Mouse (Mus musculus): ENCODE measurements around the gene Cds2. TPM values are rescaled to one million over a fixed set of nuclear protein-coding genes. Genes with fewer than 3 reads are reported as not detected.
"Not testable (repeated sequence)": the region's sequence is repeated elsewhere in the genome, so short reads cannot be mapped to it uniquely, and the experiment has no call there.

Gene Cds2
- polyA plus RNA-seq, 1 experiment: 76.5 TPM

- 59% methylated on average over 9 of the region's 9 CpGs for WGBS
- Histone ChIP-seq H3K4me1 (ENCODE audit: control insufficient read depth, insufficient read depth, low read length) (peaks cover 39% of the 10 kb centered on the region), H3K4me3 (replicated peaks; ENCODE audit: extremely low read depth, low read depth, low read length) (no peak overlapping the region)
- no peak for DNase-seq
- TF ChIP-seq CTCF (IDR thresholded peaks at IDR 0.05; ENCODE audit: insufficient read depth, low read length) (no peak), POLR2A (IDR thresholded peaks at IDR 0.05; ENCODE audit: borderline replicate concordance, extremely low read depth, low read depth, low read length) (no peak)
These were observed 23.6 kb downstream of the Cds2 start for GRCm38 (mm10) chr2:132286376-132287076.

- H3K4me1 ChIP-seq (ENCODE audit: control insufficient read depth, insufficient read depth, low read length): peaks cover 22% of the 10 kb centered on the region
- H3K4me3 ChIP-seq (replicated peaks; ENCODE audit: extremely low read depth, low read depth, low read length); DNase-seq: not testable (repeated sequence)
- 35% methylated on average over 5 of the region's 7 CpGs for WGBS
These were observed 26.3 kb downstream of the Cds2 start for GRCm38 (mm10) chr2:132289213-132289612.

GRCm38 (mm10) chr2:132290808-132291207 is 27.9 kb downstream of the Cds2 start:
- 53% methylated on average over 6 of the region's 6 CpGs for WGBS
- TF ChIP-seq POLR2A (IDR thresholded peaks at IDR 0.05; ENCODE audit: borderline replicate concordance, extremely low read depth, low read depth, low read length) (no peak), CTCF (IDR thresholded peaks at IDR 0.05; ENCODE audit: insufficient read depth, low read length) (no peak)
- no peak for DNase-seq
- peaks cover 12% of the 10 kb centered on the region for H3K4me1 ChIP-seq (ENCODE audit: control insufficient read depth, insufficient read depth, low read length)
- no peak overlapping the region for H3K4me3 ChIP-seq (replicated peaks; ENCODE audit: extremely low read depth, low read depth, low read length)

- Histone ChIP-seq H3K4me1 (ENCODE audit: control insufficient read depth, insufficient read depth, low read length) (peaks cover 12% of the 10 kb centered on the region), H3K4me3 (replicated peaks; ENCODE audit: extremely low read depth, low read depth, low read length) (no peak overlapping the region)
- no peak for DNase-seq
- WGBS: 39% methylated on average over 3 of the region's 3 CpGs
- TF ChIP-seq POLR2A (IDR thresholded peaks at IDR 0.05; ENCODE audit: borderline replicate concordance, extremely low read depth, low read depth, low read length) (no peak), CTCF (IDR thresholded peaks at IDR 0.05; ENCODE audit: insufficient read depth, low read length) (no peak)
These were observed 28.3 kb downstream of the Cds2 start for GRCm38 (mm10) chr2:132291265-132291664.

GRCm38 (mm10) chr2:132292083-132292482 is 29.1 kb downstream of the Cds2 start:
- TF ChIP-seq CTCF (IDR thresholded peaks at IDR 0.05; ENCODE audit: insufficient read depth, low read length) (no peak), POLR2A (IDR thresholded peaks at IDR 0.05; ENCODE audit: borderline replicate concordance, extremely low read depth, low read depth, low read length) (no peak)
- WGBS: 28% methylated on average over 4 of the region's 4 CpGs
- Histone ChIP-seq H3K4me1 (ENCODE audit: control insufficient read depth, insufficient read depth, low read length) (peaks cover 12% of the 10 kb centered on the region), H3K4me3 (replicated peaks; ENCODE audit: extremely low read depth, low read depth, low read length) (no peak overlapping the region)
- no peak for DNase-seq

GRCm38 (mm10) chr2:132293694-132294450 is 30.9 kb downstream of the Cds2 start:
- 85% methylated on average over 10 of the region's 10 CpGs for WGBS
- H3K4me3 ChIP-seq (replicated peaks; ENCODE audit: extremely low read depth, low read depth, low read length): no peak overlapping the region
- peaks cover 12% of the 10 kb centered on the region for H3K4me1 ChIP-seq (ENCODE audit: control insufficient read depth, insufficient read depth, low read length)
- no peak for DNase-seq
- TF ChIP-seq POLR2A (IDR thresholded peaks at IDR 0.05; ENCODE audit: borderline replicate concordance, extremely low read depth, low read depth, low read length): no peak
- no peak for TF ChIP-seq CTCF (IDR thresholded peaks at IDR 0.05; ENCODE audit: insufficient read depth, low read length)

GRCm38 (mm10) chr2:132298250-132298649 is 35.3 kb downstream of the Cds2 start:
- 88% methylated on average over 4 of the region's 4 CpGs for WGBS
- DNase-seq: no peak
- TF ChIP-seq CTCF (IDR thresholded peaks at IDR 0.05; ENCODE audit: insufficient read depth, low read length) (no peak), POLR2A (IDR thresholded peaks at IDR 0.05; ENCODE audit: borderline replicate concordance, extremely low read depth, low read depth, low read length) (no peak)
- Histone ChIP-seq H3K4me1 (ENCODE audit: control insufficient read depth, insufficient read depth, low read length) (peaks cover 2% of the 10 kb centered on the region; the same call in 1 of the 2 replicates), H3K4me3 (replicated peaks; ENCODE audit: extremely low read depth, low read depth, low read length) (no peak overlapping the region)

- Histone ChIP-seq H3K4me3 (replicated peaks; ENCODE audit: extremely low read depth, low read depth, low read length) (no peak overlapping the region), H3K4me1 (ENCODE audit: control insufficient read depth, insufficient read depth, low read length) (peaks cover 2% of the 10 kb centered on the region; the same call in 1 of the 2 replicates)
- no peak for DNase-seq
- 94% methylated on average over 4 of the region's 4 CpGs for WGBS
- TF ChIP-seq POLR2A (IDR thresholded peaks at IDR 0.05; ENCODE audit: borderline replicate concordance, extremely low read depth, low read depth, low read length) (no peak), CTCF (IDR thresholded peaks at IDR 0.05; ENCODE audit: insufficient read depth, low read length) (no peak)
These were observed 38.5 kb downstream of the Cds2 start for GRCm38 (mm10) chr2:132301436-132301835.

- no peaks in the 10 kb centered on the region for H3K4me1 ChIP-seq (ENCODE audit: control insufficient read depth, insufficient read depth, low read length)
- no peak overlapping the region for H3K4me3 ChIP-seq (replicated peaks; ENCODE audit: extremely low read depth, low read depth, low read length)
- no peak for DNase-seq
- 74% methylated on average over 7 of the region's 7 CpGs for WGBS
- TF ChIP-seq CTCF (IDR thresholded peaks at IDR 0.05; ENCODE audit: insufficient read depth, low read length): no peak
- no peak for TF ChIP-seq POLR2A (IDR thresholded peaks at IDR 0.05; ENCODE audit: borderline replicate concordance, extremely low read depth, low read depth, low read length)
These were observed 42.2 kb downstream of the Cds2 start for GRCm38 (mm10) chr2:132305165-132305564.

- DNase-seq: no peak
- TF ChIP-seq CTCF (IDR thresholded peaks at IDR 0.05; ENCODE audit: insufficient read depth, low read length) (peak; percentile 64), POLR2A (IDR thresholded peaks at IDR 0.05; ENCODE audit: borderline replicate concordance, extremely low read depth, low read depth, low read length) (no peak)
- no peak overlapping the region for H3K4me3 ChIP-seq (replicated peaks; ENCODE audit: extremely low read depth, low read depth, low read length)
- 48% methylated on average over 4 of the region's 4 CpGs for WGBS
- no peaks in the 10 kb centered on the region for H3K4me1 ChIP-seq (ENCODE audit: control insufficient read depth, insufficient read depth, low read length)
These were observed 43.0 kb downstream of the Cds2 start for GRCm38 (mm10) chr2:132305988-132306387.
